11 mouse cellular contexts compared by ENCODE assay signal in the genomic region with DNA sequence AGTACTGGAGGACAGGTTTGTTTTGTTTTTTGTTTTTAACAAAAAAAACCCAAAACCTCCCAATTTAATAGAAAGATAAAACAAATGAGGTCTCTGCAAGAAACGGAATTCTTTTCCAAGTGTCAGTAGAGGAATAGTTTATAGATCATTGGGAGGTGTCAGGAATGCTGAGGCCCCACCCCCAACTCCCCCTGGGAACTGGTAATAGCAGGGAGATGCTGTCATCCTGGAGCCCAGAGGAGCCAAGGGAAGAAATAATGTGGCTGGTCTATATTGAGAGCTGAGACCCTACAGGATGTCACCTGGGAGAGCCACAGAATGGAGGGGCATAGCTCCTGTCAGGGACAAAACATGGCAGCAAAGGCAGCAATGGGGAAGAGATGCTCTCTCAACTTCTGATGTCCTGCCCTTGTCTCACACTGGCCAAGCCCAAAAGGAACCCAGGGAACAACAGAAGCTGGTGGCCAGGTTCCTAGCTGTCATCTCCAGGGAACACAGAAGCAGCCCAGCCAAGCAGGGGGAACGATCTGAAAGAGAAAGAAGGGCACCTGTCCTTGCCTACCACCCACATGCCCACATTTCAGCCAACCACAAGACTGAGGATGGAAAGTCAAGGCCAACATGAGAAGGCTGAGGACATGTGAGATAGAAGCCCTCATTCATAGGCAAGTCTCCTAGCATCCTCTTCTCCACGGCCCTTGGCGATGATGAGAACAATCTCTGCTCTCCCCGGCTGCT.
DNase-seq lines count a peak whose midpoint lies in the region; ATAC-seq and TF ChIP-seq lines count a peak whose summit lies in the region.
"Had no signal": no experiment of that assay in that cellular context is flagged by ENCODE, and none has a peak within 500 bp of the region (broad histone marks: within the 10 kb centered on the region; RNA-seq: fewer than 3 reads in every experiment).

No protein-coding gene starts in this region.

- H3K4me1 ChIP-seq in hindbrain, postnatal 0 days (ENCODE audit: insufficient read depth, low read length), result no peaks in the 10 kb centered on the region
- no peaks in the 10 kb centered on the region; the same call in 1 of the 2 replicates for H3K4me1 ChIP-seq in hindbrain, embryonic 11.5 days (replicated peaks; ENCODE audit: control insufficient read depth, insufficient read depth, low read length)
- peaks cover 22% of the 10 kb centered on the region for H3K4me1 ChIP-seq in midbrain, embryonic 12.5 days
- peaks cover 17% of the 10 kb centered on the region; the same call in 1 of the 2 replicates for H3K4me1 ChIP-seq in midbrain, embryonic 14.5 days (ENCODE audit: control insufficient read depth, insufficient read depth, low read length)
- peaks cover 19% of the 10 kb centered on the region for H3K4me1 ChIP-seq in intestine, embryonic 16.5 days (ENCODE audit: control insufficient read depth, insufficient read depth, low read length)
- peaks cover 29% of the 10 kb centered on the region for H3K4me1 ChIP-seq in stomach, embryonic 14.5 days (ENCODE audit: control insufficient read depth, insufficient read depth, low read length)

- H3K9ac ChIP-seq in hindbrain, postnatal 0 days (replicated peaks; ENCODE audit: low read length), result no peak overlapping the region
- no peak overlapping the region for H3K9ac ChIP-seq in hindbrain, embryonic 11.5 days (ENCODE audit: low read depth, low read length)
- no peak overlapping the region for H3K9ac ChIP-seq in midbrain, embryonic 12.5 days (replicated peaks)
- H3K9ac ChIP-seq in midbrain, embryonic 14.5 days (replicated peaks; ENCODE audit: low read length), result no peak overlapping the region
- peak overlapping the region; percentile 13; the same call in 1 of the 2 replicates for H3K9ac ChIP-seq in intestine, embryonic 16.5 days (ENCODE audit: low read depth, low read length)
- H3K9ac ChIP-seq in stomach, embryonic 14.5 days (replicated peaks; ENCODE audit: low read depth, low read length), result no peak overlapping the region

- TF ChIP-seq CTCF in hindbrain, postnatal 0 days (IDR thresholded peaks at IDR 0.05; ENCODE audit: low read depth), result no peak

- ATAC-seq in hindbrain, postnatal 0 days, result no peak
- no peak for ATAC-seq in hindbrain, embryonic 11.5 days (ENCODE audit: low FRiP score)
- no peak for ATAC-seq in midbrain, embryonic 12.5 days (ENCODE audit: low FRiP score, low read depth)
- no peak for ATAC-seq in midbrain, embryonic 14.5 days (ENCODE audit: low FRiP score, low TSS enrichment)
- ATAC-seq in intestine, embryonic 16.5 days, result no peak
- ATAC-seq in stomach, embryonic 14.5 days (ENCODE audit: insufficient number of reproducible peaks, insufficient read depth, low FRiP score, low read depth), result no peak

- H3K4me2 ChIP-seq in hindbrain, postnatal 0 days (ENCODE audit: low read depth, low read length), result no peak overlapping the region
- H3K4me2 ChIP-seq in hindbrain, embryonic 11.5 days (replicated peaks; ENCODE audit: low read depth, low read length), result no peak overlapping the region
- H3K4me2 ChIP-seq in midbrain, embryonic 12.5 days (replicated peaks), result no peak overlapping the region
- H3K4me2 ChIP-seq in midbrain, embryonic 14.5 days (ENCODE audit: low read length), result no peak overlapping the region
- no peak overlapping the region for H3K4me2 ChIP-seq in intestine, embryonic 16.5 days (ENCODE audit: low read depth, low read length)
- H3K4me2 ChIP-seq in stomach, embryonic 14.5 days (replicated peaks; ENCODE audit: low read depth, low read length), result no peak overlapping the region

- 73% methylated on average over 5 of the region's 5 CpGs for WGBS in hindbrain, postnatal 0 days
- WGBS in hindbrain, embryonic 11.5 days, result 74% methylated on average over 5 of the region's 5 CpGs
- WGBS in midbrain, embryonic 12.5 days, result 83% methylated on average over 5 of the region's 5 CpGs
- WGBS in midbrain, embryonic 14.5 days, result 79% methylated on average over 5 of the region's 5 CpGs
- WGBS in intestine, embryonic 16.5 days, result 68% methylated on average over 5 of the region's 5 CpGs
- 72% methylated on average over 5 of the region's 5 CpGs for WGBS in stomach, embryonic 14.5 days

- H3K27ac ChIP-seq in hindbrain, postnatal 0 days, result peak overlapping the region; percentile 29; the same call in 1 of the 2 replicates
- no peak overlapping the region for H3K27ac ChIP-seq in hindbrain, embryonic 11.5 days (ENCODE audit: low read depth, low read length)
- H3K27ac ChIP-seq in midbrain, embryonic 12.5 days (replicated peaks), result 0 out of 2 replicates have a peak overlapping the region, but pooled peaks have one; percentile 10
- no peak overlapping the region for H3K27ac ChIP-seq in midbrain, embryonic 14.5 days (replicated peaks; ENCODE audit: low read depth, low read length)
- H3K27ac ChIP-seq in intestine, embryonic 16.5 days (ENCODE audit: low read length), result peak overlapping the region; percentile 83
- H3K27ac ChIP-seq in stomach, embryonic 14.5 days (ENCODE audit: low read length), result peak overlapping the region; percentile 89
- H3K27ac ChIP-seq: macrophage had no signal

- no peak for DNase-seq in hindbrain, postnatal 0 days (ENCODE audit: low spot score)
- DNase-seq in hindbrain, embryonic 11.5 days (ENCODE audit: low spot score), result no peak
- DNase-seq in midbrain, embryonic 14.5 days, result no peak
- DNase-seq in cerebellum, adult 9-11 months, result no peak
- no peak for DNase-seq in right cerebral cortex, postnatal 10 days (ENCODE audit: low spot score in 2 of 2)
- DNase-seq: cerebellum, adult 8-10 months; heart, postnatal 36 days had no signal

- no peaks in the 10 kb centered on the region for H3K27me3 ChIP-seq in hindbrain, postnatal 0 days (ENCODE audit: insufficient read depth, low read length)
- no peaks in the 10 kb centered on the region for H3K27me3 ChIP-seq in hindbrain, embryonic 11.5 days (ENCODE audit: control insufficient read depth, insufficient read depth, low read length)
- no peaks in the 10 kb centered on the region for H3K27me3 ChIP-seq in midbrain, embryonic 12.5 days
- no peaks in the 10 kb centered on the region for H3K27me3 ChIP-seq in midbrain, embryonic 14.5 days (ENCODE audit: control insufficient read depth, insufficient read depth, low read length)
- H3K27me3 ChIP-seq in intestine, embryonic 16.5 days (replicated peaks; ENCODE audit: control insufficient read depth, insufficient read depth, low read length), result no peaks in the 10 kb centered on the region
- no peaks in the 10 kb centered on the region for H3K27me3 ChIP-seq in stomach, embryonic 14.5 days (ENCODE audit: control insufficient read depth, insufficient read depth, low read length)

- H3K36me3 ChIP-seq in hindbrain, postnatal 0 days (ENCODE audit: insufficient read depth, low read length), result no peaks in the 10 kb centered on the region
- no peaks in the 10 kb centered on the region for H3K36me3 ChIP-seq in hindbrain, embryonic 11.5 days (ENCODE audit: control insufficient read depth, insufficient read depth, low read length)
- no peaks in the 10 kb centered on the region for H3K36me3 ChIP-seq in midbrain, embryonic 12.5 days
- H3K36me3 ChIP-seq in midbrain, embryonic 14.5 days (ENCODE audit: control insufficient read depth, insufficient read depth, low read length), result no peaks in the 10 kb centered on the region
- no peaks in the 10 kb centered on the region for H3K36me3 ChIP-seq in intestine, embryonic 16.5 days (ENCODE audit: control insufficient read depth, insufficient read depth, low read length)
- H3K36me3 ChIP-seq in stomach, embryonic 14.5 days (ENCODE audit: control insufficient read depth, insufficient read depth, low read length), result no peaks in the 10 kb centered on the region

- H3K4me3 ChIP-seq in hindbrain, postnatal 0 days (ENCODE audit: low read length), result no peak overlapping the region
- no peak overlapping the region for H3K4me3 ChIP-seq in hindbrain, embryonic 11.5 days (ENCODE audit: low read depth, low read length)
- no peak overlapping the region for H3K4me3 ChIP-seq in midbrain, embryonic 12.5 days
- H3K4me3 ChIP-seq in midbrain, embryonic 14.5 days (replicated peaks; ENCODE audit: low read depth, low read length), result no peak overlapping the region
- H3K4me3 ChIP-seq in intestine, embryonic 16.5 days (ENCODE audit: low read length), result no peak overlapping the region
- H3K4me3 ChIP-seq in stomach, embryonic 14.5 days (ENCODE audit: low read depth, low read length), result no peak overlapping the region

- no peaks in the 10 kb centered on the region for H3K9me3 ChIP-seq in hindbrain, postnatal 0 days (ENCODE audit: low read length)
- no peaks in the 10 kb centered on the region for H3K9me3 ChIP-seq in hindbrain, embryonic 11.5 days (ENCODE audit: control insufficient read depth, low read length)
- no peaks in the 10 kb centered on the region for H3K9me3 ChIP-seq in midbrain, embryonic 12.5 days
- H3K9me3 ChIP-seq in midbrain, embryonic 14.5 days (ENCODE audit: control insufficient read depth, low read length), result no peaks in the 10 kb centered on the region
- H3K9me3 ChIP-seq in intestine, embryonic 16.5 days (ENCODE audit: control insufficient read depth, low read length), result no peaks in the 10 kb centered on the region
- H3K9me3 ChIP-seq in stomach, embryonic 14.5 days (ENCODE audit: control insufficient read depth, low read depth, low read length), result peaks cover 3% of the 10 kb centered on the region; the same call in 1 of the 2 replicates

Comparison
In these comparisons a context has a peak if more than half of its experiments do, and no peak if none do; other contexts are left out.
1. H3K27ac ChIP-seq: peak in hindbrain, postnatal 0 days (single experiment), midbrain, embryonic 12.5 days (single experiment), intestine, embryonic 16.5 days (single experiment) and stomach, embryonic 14.5 days (single experiment); none in hindbrain, embryonic 11.5 days (single experiment) and midbrain, embryonic 14.5 days (single experiment).